Mouse (Mus musculus) urinary bladder, postnatal 36 days (tissue): ENCODE measurements at regions not wholly inside any gene's neighbourhood (a gene's known extent, or its start where the extent isn't known, plus 50 kb on each side); places are given as distances from the start of the nearest gene placed in this dataset.
A peak's percentile ranks its signal among the peaks of the same experiment; 100 is the strongest.

Experiments
- DNase-seq, 2 experiments: peaks; one replicate each; pipeline ENCODE4 v3.0.0; 2022; ENCODE audit warnings: low spot score in 2 of 2, mixed read lengths in 1 of 2

DNA sequence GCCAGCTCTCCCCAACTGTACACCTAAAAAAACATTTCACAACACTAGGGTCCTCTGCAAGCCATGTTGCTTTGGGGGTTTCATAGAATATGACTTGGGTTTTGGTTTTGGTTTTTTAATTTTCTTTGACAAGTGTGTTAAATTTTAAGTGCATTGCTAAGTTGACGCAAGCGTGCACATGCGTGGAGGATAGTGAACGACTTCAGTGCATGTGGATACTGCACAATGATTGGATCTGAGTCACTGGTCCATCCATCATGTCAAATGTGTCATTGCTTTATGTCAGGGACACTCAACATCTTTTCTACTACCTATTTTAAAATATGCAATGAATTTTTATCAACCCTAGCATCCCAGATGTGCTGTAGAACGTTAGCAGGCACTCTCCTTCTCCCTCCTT is 134.5 kb upstream of the Pum3 start:
- no peak for DNase-seq

- no peak for DNase-seq
Observed at GRCm38 (mm10) chr19:27563592-27563991, 134.0 kb upstream of the Pum3 start.

- DNase-seq, result no peak
Observed at GRCm38 (mm10) chr19:27558199-27558598, 128.6 kb upstream of the Pum3 start.

DNA sequence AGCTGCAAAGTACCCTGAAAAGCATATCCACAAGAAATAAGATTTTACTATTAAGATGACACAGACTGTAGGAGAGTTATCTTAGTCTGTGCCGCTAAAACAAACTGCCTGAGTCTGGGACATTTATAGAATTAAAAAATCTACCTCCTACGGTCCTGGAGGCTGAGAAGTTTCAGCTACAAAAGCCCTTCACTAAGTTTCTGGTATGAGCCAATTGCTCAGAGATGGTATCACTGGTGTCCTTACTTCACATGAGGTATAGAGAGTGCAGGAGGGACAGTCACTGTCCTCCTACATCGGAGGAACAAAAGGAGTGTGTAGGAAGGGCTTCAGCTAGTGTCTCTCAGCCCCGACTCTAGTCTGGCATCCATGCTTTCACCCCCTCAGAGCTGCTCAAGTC is 127.1 kb upstream of the Pum3 start:
- no peak for DNase-seq

DNA sequence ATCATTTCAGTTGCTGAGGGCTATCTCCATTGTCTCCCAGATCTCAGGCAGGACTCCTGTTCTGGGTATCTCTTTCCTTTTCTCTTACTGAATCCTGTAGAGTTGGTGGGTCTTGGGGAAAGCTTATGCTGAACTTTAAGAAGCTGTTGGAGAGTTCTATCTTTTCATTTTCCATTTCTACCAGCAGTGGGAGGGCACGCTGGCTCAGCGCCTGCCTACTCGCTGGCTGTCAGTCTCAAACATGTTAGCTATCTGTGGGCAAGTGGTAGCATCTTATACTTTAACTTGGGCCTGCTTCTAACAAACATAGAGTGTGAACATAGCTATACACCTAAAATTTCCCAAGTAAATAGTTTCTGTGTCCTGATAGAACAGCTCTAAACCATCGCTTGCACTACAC is 125.2 kb upstream of the Pum3 start:
- no peak for DNase-seq

GRCm38 (mm10) chr19:27553266-27553665 is 123.6 kb upstream of the Pum3 start:
- DNase-seq, result no peak

DNA sequence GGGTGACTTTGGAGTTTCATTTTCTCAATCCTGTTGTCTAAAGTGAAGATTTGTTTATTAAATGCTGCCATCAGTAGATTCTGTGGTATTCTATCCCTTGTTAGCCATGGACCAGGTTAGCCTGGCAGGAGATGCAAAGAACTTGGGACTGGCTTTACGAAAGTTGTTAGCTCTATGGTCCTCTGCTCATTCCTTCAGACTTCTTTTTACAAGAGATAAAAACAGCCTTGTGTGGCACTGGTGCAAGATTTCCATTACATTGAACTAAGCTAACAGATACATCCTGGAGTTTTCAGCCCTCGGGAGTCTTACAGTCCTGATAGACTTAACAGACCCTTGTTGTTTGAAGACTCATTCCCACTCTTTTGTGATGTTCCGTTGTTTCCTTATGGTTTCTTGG is 108.1 kb upstream of the Pum3 start:
- DNase-seq, result no peak

- DNase-seq, result no peak
Observed at GRCm38 (mm10) chr19:27537066-27537465, 107.4 kb upstream of the Pum3 start.

- no peak for DNase-seq
Observed at GRCm38 (mm10) chr19:27527940-27528558, 98.4 kb upstream of the Pum3 start.

- no peak for DNase-seq
Observed at GRCm38 (mm10) chr19:27519326-27520061, 89.9 kb upstream of the Pum3 start.

DNA sequence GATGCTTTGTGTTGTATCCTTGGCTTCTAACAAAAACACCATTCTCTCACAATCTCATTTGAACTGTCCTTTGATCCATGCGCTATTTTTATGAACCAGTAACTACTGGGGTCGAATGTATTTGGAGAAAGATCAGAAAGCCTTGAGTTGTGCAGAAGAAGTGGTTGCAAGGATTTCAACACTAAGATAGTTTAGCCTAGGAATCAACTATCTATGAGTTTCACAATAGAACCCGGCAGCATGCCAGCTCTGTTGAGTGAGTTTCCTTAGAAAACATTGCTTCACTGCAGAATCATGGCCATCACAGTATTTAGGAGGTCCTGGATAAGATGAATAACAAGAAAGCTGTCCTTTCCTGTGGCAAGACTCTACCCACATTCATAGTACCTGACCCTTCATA is 84.6 kb upstream of the Pum3 start:
- peak in 1 of 2 experiments; percentile 65 for DNase-seq

DNA sequence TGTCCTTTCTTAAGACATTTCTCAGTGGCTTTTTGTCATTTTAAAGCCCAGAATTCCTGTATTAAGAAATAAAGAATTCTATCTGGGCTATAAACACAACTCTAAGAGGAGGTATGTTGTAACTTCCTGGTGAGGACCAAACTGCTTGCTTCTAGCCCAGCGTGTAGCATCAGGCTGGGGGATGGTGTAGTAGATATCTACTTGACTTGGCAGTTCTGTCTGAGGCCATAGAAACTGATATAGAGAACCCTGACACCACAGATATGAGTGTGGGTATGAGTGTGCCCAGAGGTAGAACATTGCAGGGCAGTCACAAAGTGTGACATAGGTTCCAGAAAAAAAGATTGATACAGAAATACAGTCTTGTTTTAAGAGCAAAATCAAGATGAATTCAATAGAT is 83.9 kb upstream of the Pum3 start:
- DNase-seq, result no peak

GRCm38 (mm10) chr19:27511340-27511739 is 81.7 kb upstream of the Pum3 start:
- no peak for DNase-seq

DNA sequence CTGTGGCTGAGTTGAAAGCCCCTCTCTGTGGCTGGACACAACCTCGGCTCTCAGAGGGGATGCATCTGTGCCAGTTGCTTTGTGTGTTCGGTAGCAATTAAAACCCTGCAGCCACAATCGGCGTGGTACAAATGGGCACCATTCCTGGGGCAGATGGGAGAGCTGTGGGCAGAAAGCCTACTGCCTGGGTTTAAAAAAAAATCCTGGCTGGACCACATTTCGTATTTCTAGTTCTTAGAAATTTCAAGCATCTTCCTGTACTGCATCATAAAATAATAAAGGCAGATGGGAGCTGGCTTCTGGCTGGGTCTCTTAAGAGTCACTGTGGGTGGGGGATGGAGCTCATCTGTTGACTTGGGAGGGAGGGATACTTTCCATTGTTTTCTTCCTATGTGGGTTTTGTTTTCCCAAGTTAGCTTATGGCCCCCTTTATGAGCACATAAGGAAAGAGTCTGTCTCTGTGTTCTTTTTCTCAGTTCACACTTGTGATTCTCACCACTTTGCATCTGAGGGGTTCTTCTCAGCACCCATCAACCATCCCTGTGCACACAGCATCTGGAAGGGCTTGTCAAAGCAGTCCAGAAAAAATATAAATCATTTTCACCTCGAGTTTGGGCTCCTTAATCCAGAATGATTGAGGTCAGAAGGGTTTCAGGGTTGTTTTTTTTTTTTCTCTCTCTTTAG is 80.5 kb upstream of the Pum3 start:
- no peak for DNase-seq

DNA sequence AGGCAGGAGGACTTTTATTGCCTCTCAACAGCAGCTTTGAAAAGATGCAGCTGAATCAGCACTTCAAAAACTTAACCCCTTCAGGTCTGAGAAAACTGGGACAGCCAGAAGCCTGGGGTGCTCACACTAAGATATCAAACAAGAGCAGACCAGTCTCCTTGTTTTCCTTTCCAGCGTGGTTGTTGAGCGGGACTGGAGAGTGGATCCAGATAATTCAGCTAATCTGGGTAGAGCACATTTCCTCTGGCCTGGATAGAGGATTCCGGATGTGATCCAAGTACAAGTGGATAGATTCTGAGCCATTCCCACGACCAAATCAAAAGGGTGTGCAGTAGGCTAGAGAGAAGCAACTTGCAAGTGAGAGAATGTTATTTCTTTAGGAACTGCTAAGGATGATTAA is 68.7 kb upstream of the Pum3 start:
- DNase-seq, result no peak

- peak; percentile 2 to 7 for DNase-seq
Observed at GRCm38 (mm10) chr19:27492468-27492867, 62.8 kb upstream of the Pum3 start.

GRCm38 (mm10) chr19:27491873-27492272 is 62.2 kb upstream of the Pum3 start:
- DNase-seq, result no peak

GRCm38 (mm10) chr19:27489053-27489452 is 59.4 kb upstream of the Pum3 start:
- no peak for DNase-seq
